Mouse (Mus musculus): ENCODE measurements at regions not wholly inside any gene's neighbourhood (a gene's known extent, or its start where the extent isn't known, plus 50 kb on each side); places are given as distances from the start of the nearest gene placed in this dataset.

DNA sequence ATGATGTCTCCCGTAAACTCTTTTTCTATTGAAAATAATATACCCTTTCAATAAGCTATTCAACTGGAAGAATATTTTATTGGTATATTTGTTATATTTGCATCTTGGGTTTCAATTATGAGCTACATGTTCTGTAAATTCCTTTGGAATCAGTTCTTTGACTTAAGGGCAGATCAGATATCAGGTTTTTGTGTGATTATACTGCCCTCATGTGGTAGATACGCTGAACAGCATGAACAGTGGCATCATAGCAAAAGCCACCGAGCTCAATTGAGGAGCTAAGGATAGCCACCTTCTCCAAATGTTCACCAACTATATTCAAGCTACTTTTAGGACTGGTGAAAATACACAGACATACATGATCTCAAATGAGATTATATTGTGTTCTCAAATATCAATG, 52.7 kb upstream of the Pdc start:
- Histone ChIP-seq H3K9ac (replicated peaks; ENCODE audit: low read length, poor library complexity, severe bottlenecking) (no peak overlapping the region), H3K27me3 (ENCODE audit: insufficient read depth, low read length) (no peaks in the 10 kb centered on the region), H3K4me1 (ENCODE audit: insufficient read depth, low read length) (no peaks in the 10 kb centered on the region), H3K36me3 (ENCODE audit: insufficient read depth, low read length) (no peaks in the 10 kb centered on the region), H3K9me3 (ENCODE audit: low read length) (no peaks in the 10 kb centered on the region), H3K4me2 (ENCODE audit: low read depth, low read length, poor library complexity, severe bottlenecking) (no peak overlapping the region), H3K4me3 (ENCODE audit: low read depth, low read length) (no peak overlapping the region), H3K27ac (ENCODE audit: low read depth, low read length) (no peak overlapping the region)
- peak; percentile 78 for TF ChIP-seq CTCF (IDR thresholded peaks at IDR 0.05)
- ATAC-seq (ENCODE audit: low FRiP score) (0 out of 2 replicates have a peak, but pooled peaks have one; percentile 62), DNase-seq (ENCODE audit: low spot score) (peak; percentile 62)
- 44% methylated on average over 3 of the region's 3 CpGs for WGBS

DNA sequence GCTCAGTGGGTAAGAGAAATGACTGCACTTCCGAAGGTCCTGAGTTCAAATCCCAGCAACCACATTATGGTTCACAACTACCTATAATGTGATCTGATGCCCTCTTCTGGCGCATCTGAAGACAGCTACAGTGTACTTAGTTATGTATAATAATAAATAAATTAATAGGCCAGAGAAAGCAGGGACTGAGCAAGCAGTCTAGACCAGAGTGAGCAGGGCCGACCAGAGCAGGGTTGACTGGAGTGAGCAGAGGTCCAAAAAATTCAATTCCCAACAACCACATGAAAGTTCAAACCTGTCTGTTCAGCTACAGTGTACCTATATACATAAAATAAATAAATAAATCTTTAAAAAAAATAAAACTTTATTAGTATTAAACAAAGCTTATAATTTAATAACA, 52.2 kb upstream of the Pdc start:
- ATAC-seq (ENCODE audit: low FRiP score) (no peak), DNase-seq (ENCODE audit: low spot score) (no peak)
- WGBS: 87% methylated on average over 3 of the region's 3 CpGs
- Histone ChIP-seq H3K9me3 (ENCODE audit: low read length) (no peaks in the 10 kb centered on the region), H3K36me3 (ENCODE audit: insufficient read depth, low read length) (no peaks in the 10 kb centered on the region), H3K4me2 (ENCODE audit: low read depth, low read length, poor library complexity, severe bottlenecking) (no peak overlapping the region), H3K9ac (replicated peaks; ENCODE audit: low read length, poor library complexity, severe bottlenecking) (no peak overlapping the region), H3K4me1 (ENCODE audit: insufficient read depth, low read length) (no peaks in the 10 kb centered on the region), H3K27me3 (ENCODE audit: insufficient read depth, low read length) (no peaks in the 10 kb centered on the region), H3K4me3 (ENCODE audit: low read depth, low read length) (no peak overlapping the region), H3K27ac (ENCODE audit: low read depth, low read length) (no peak overlapping the region)
- no peak for TF ChIP-seq CTCF (IDR thresholded peaks at IDR 0.05)

Data from midbrain, postnatal 0 days (tissue).